In the genomic region with DNA sequence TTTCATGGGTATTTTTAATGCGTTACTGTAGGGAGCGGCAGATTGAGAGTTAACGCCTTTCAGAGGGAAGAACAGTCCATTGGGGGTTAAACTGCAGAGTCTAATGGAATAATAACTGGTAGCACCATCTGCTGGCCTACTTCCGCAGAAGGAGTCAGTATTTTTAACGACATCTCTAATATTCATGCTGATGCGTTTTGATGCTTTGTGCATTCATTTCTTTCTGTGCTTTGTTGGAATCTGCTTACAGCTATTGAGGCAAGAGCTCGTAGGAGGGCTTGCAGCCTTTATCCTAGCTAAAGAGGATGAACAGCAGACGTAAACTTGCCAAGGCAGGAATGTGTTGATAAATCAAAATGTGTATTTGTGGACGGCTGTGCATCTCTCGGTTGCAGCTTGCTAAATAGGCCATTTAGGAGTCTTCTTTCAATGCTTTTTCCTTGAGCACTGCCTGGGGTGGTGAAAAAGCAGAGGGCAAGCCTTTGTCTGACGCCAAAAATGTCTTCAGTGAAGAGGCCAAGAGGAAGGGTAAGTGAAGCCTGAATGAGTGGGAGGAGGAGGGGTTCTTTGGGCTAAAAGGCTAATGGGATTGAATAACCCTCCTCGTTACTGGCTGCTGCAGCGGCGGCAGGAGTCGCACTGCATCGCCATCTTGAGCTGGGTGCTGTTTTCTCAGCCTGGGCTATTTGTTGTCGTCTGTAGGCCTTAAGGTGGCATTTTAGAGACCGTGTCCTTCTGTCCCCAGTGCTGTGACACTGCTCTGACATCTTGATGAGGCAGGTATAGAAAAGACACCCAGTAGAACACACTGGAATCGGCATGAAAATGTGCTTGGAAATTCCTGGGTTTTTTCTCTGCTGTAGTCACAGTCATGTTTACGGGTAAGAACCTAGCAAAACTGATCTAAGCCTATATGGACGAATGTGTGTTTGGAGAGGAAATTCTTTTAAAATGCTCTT, we compare ENCODE assay signal across 8 mouse cellular contexts.
DNase-seq lines count a peak whose midpoint lies in the region; ATAC-seq and TF ChIP-seq lines count a peak whose summit lies in the region.

No protein-coding gene starts in this region.

- TF ChIP-seq RAD21 in CH12.LX (IDR thresholded peaks at IDR 0.05; ENCODE audit: low read depth, low read length), result peak; percentile 56

- no peaks in the 10 kb centered on the region for H3K27me3 ChIP-seq in CH12.LX (replicated peaks)
- no peaks in the 10 kb centered on the region for H3K27me3 ChIP-seq in forebrain, embryonic 10.5 days (ENCODE audit: poor library complexity, severe bottlenecking)
- no peaks in the 10 kb centered on the region for H3K27me3 ChIP-seq in heart, embryonic 15.5 days
- H3K27me3 ChIP-seq in liver, embryonic 14.5 days (ENCODE audit: control insufficient read depth, insufficient read depth, low read length), result no peaks in the 10 kb centered on the region
- H3K27me3 ChIP-seq in neural tube, embryonic 12.5 days (replicated peaks), result no peaks in the 10 kb centered on the region

- peak overlapping the region; percentile 68; the same call in 1 of the 2 replicates for H3K4me2 ChIP-seq in CH12.LX (ENCODE audit: insufficient read depth, low read depth, poor library complexity, severe bottlenecking)
- peak overlapping the region; percentile 76 for H3K4me2 ChIP-seq in heart, embryonic 15.5 days
- H3K4me2 ChIP-seq in liver, embryonic 14.5 days (ENCODE audit: low read depth), result peak overlapping the region; percentile 75
- H3K4me2 ChIP-seq in neural tube, embryonic 12.5 days (replicated peaks), result peak overlapping the region; percentile 61

- TF ChIP-seq EP300 in CH12.LX (IDR thresholded peaks at IDR 0.05; ENCODE audit: low read length), result peak; percentile 15; the same call in 1 of the 2 replicates
- TF ChIP-seq EP300 in liver, embryonic 14.5 days (IDR thresholded peaks at IDR 0.05; ENCODE audit: low read depth), result peak; percentile 15; the same call in 1 of the 2 replicates

- H3K4me3 ChIP-seq in CH12.LX (replicated peaks in 1 of 3; ENCODE audit: low read depth in 2 of 3, low read length in 2 of 3, poor library complexity in 1 of 3), result peak overlapping the region; percentile 50 to 69 (median 56)
- H3K4me3 ChIP-seq in forebrain, embryonic 10.5 days, result peak overlapping the region; percentile 59
- H3K4me3 ChIP-seq in heart, embryonic 15.5 days, result peak overlapping the region; percentile 59
- peak overlapping the region; percentile 56 to 75 for H3K4me3 ChIP-seq in liver, embryonic 14.5 days (ENCODE audit: insufficient read depth in 1 of 2, low read depth in 2 of 2, low read length in 2 of 2)
- peak overlapping the region; percentile 49 for H3K4me3 ChIP-seq in neural tube, embryonic 12.5 days

- TF ChIP-seq CTCF in CH12.LX (conservative IDR thresholded peaks at IDR 0.05 in 1 of 2, IDR thresholded peaks at IDR 0.05 in 1 of 2; ENCODE audit: low read depth in 2 of 2, low read length in 2 of 2), result peak in 1 of 2 experiments; percentile 79; a peak in 2 of 4 replicates
- TF ChIP-seq CTCF in liver, embryonic 14.5 days (IDR thresholded peaks at IDR 0.05; ENCODE audit: low read depth), result peak; percentile 53

- peaks cover 30% of the 10 kb centered on the region for H3K79me2 ChIP-seq in CH12.LX (replicated peaks; ENCODE audit: control insufficient read depth, extremely low read depth, insufficient read depth, poor library complexity, severe bottlenecking)

- peak; percentile 90 for ATAC-seq in heart, embryonic 15.5 days (replicated peaks; ENCODE audit: insufficient number of reproducible peaks, insufficient read depth, low FRiP score, low read depth)
- ATAC-seq in liver, embryonic 14.5 days (ENCODE audit: insufficient read depth), result peak; percentile 87
- ATAC-seq in neural tube, embryonic 12.5 days (ENCODE audit: low FRiP score, low read depth), result peak; percentile 96

- peaks cover 2 to 18% of the 10 kb centered on the region in 2 experiments; a peak in 3 of 4 replicates for H3K4me1 ChIP-seq in CH12.LX (ENCODE audit: control insufficient read depth in 1 of 2, insufficient read depth in 2 of 2)
- peaks cover 53% of the 10 kb centered on the region for H3K4me1 ChIP-seq in forebrain, embryonic 10.5 days
- H3K4me1 ChIP-seq in heart, embryonic 15.5 days (replicated peaks), result peaks cover 19% of the 10 kb centered on the region
- H3K4me1 ChIP-seq in liver, embryonic 14.5 days (replicated peaks; ENCODE audit: control insufficient read depth in 2 of 2, insufficient read depth in 2 of 2, low read length in 1 of 2), result 0 out of 4 replicates have a peak, but pooled peaks cover 4 to 6% of the 10 kb centered on the region in 2 experiments
- peaks cover 13% of the 10 kb centered on the region for H3K4me1 ChIP-seq in neural tube, embryonic 12.5 days

- in situ Hi-C loops in CH12.LX (cut with MboI; ENCODE audit: low pct_ligation_motif_present, low pct_unique_long_range_greater_than_20kb, low sequenced_read_pairs), result no loop called here

- WGBS in forebrain, embryonic 10.5 days, result 3% methylated on average over 21 of the region's 21 CpGs
- 1% methylated on average over 21 of the region's 21 CpGs for whole genome bisulfite sequencing in heart, embryonic 15.5 days
- WGBS in liver, embryonic 14.5 days (ENCODE audit: insufficient replicate concordance), result 5% methylated on average over 21 of the region's 21 CpGs
- WGBS in neural tube, embryonic 12.5 days, result under 1% methylated on average over 21 of the region's 21 CpGs

- peak overlapping the region; percentile 95 for H3K9ac ChIP-seq in CH12.LX (ENCODE audit: insufficient read depth, low read depth)
- peak overlapping the region; percentile 69 for H3K9ac ChIP-seq in heart, embryonic 15.5 days
- H3K9ac ChIP-seq in liver, embryonic 14.5 days (replicated peaks), result peak overlapping the region; percentile 75
- peak overlapping the region; percentile 59 for H3K9ac ChIP-seq in neural tube, embryonic 12.5 days

- H3K9me3 ChIP-seq in CH12.LX (replicated peaks; ENCODE audit: low read length), result no peaks in the 10 kb centered on the region
- H3K9me3 ChIP-seq in forebrain, embryonic 10.5 days, result no peaks in the 10 kb centered on the region
- H3K9me3 ChIP-seq in heart, embryonic 15.5 days (replicated peaks), result no peaks in the 10 kb centered on the region
- no peaks in the 10 kb centered on the region for H3K9me3 ChIP-seq in liver, embryonic 14.5 days (ENCODE audit: control insufficient read depth, low read length)
- H3K9me3 ChIP-seq in neural tube, embryonic 12.5 days, result no peaks in the 10 kb centered on the region

- peak; percentile 87 for DNase-seq in CH12.LX (ENCODE audit: extremely low read depth)
- DNase-seq in c-Kit-positive CD71-negative TER-119-negative erythroid progenitor cells, embryonic 14.5 days (ENCODE audit: low read depth), result peak; percentile 64
- peak; percentile 84 for DNase-seq in forebrain, embryonic 10.5 days (ENCODE audit: extremely low spot score, low spot score)
- DNase-seq in kidney, postnatal 25 days, result peak; percentile 67 to 86
- peak; percentile 54 to 64 (median 55) for DNase-seq in liver, embryonic 14.5 days (ENCODE audit: low read depth in 3 of 3, low spot score in 3 of 3)
- peak; percentile 87 for DNase-seq in telencephalon, adult 2 months (ENCODE audit: low read depth, low spot score)

- dilution Hi-C loops in CH12.LX (cut with MboI; ENCODE audit: extremely low pct_ligation_motif_present, extremely low pct_unique_long_range_greater_than_20kb, low sequenced_read_pairs), result no loop called here

- TF ChIP-seq POLR2A in CH12.LX (IDR thresholded peaks at IDR 0.05; ENCODE audit: low read depth, low read length), result peak; percentile 81

- H3K36me3 ChIP-seq in CH12.LX (replicated peaks in 1 of 2; ENCODE audit: control insufficient read depth in 1 of 2, insufficient read depth in 1 of 2, low read length in 1 of 2), result peaks cover 0 to 6% of the 10 kb centered on the region in 2 experiments
- peaks cover 14% of the 10 kb centered on the region for H3K36me3 ChIP-seq in forebrain, embryonic 10.5 days (replicated peaks)
- no peaks in the 10 kb centered on the region for H3K36me3 ChIP-seq in heart, embryonic 15.5 days
- H3K36me3 ChIP-seq in liver, embryonic 14.5 days (replicated peaks; ENCODE audit: control insufficient read depth, insufficient read depth, low read depth), result no peaks in the 10 kb centered on the region; the same call in 1 of the 2 replicates
- H3K36me3 ChIP-seq in neural tube, embryonic 12.5 days, result no peaks in the 10 kb centered on the region; the same call in 1 of the 2 replicates

- H3K27ac ChIP-seq in CH12.LX (ENCODE audit: insufficient read depth, low read depth), result peak overlapping the region; percentile 78
- H3K27ac ChIP-seq in forebrain, embryonic 10.5 days, result peak overlapping the region; percentile 96
- peak overlapping the region; percentile 96 for H3K27ac ChIP-seq in heart, embryonic 15.5 days
- H3K27ac ChIP-seq in liver, embryonic 14.5 days, result peak overlapping the region; percentile 84
- peak overlapping the region; percentile 96 for H3K27ac ChIP-seq in neural tube, embryonic 12.5 days

TF ChIP-seq in CH12.LX, 34 proteins besides CTCF, POLR2A, EP300 and RAD21 (continues in another document):
- no peak for TF ChIP-seq GABPA (IDR thresholded peaks at IDR 0.05; ENCODE audit: insufficient replicate concordance, low read depth, low read length)
- peak; percentile 67 for TF ChIP-seq SMC3 (IDR thresholded peaks at IDR 0.05; ENCODE audit: low read depth, low read length)
- TF ChIP-seq HCFC1 (IDR thresholded peaks at IDR 0.05; ENCODE audit: low read depth, low read length), result peak; percentile 69
- TF ChIP-seq TCF12 (IDR thresholded peaks at IDR 0.05; ENCODE audit: low read depth, low read length), result peak; percentile 78
- no peak for TF ChIP-seq UBTF (IDR thresholded peaks at IDR 0.05; ENCODE audit: low read depth, low read length)
- TF ChIP-seq KAT2A (IDR thresholded peaks at IDR 0.05; ENCODE audit: insufficient replicate concordance, low read length), result no peak
- TF ChIP-seq USF2 (conservative IDR thresholded peaks at IDR 0.05; ENCODE audit: low read depth, low read length), result no peak
- TF ChIP-seq RCOR1 (conservative IDR thresholded peaks at IDR 0.05; ENCODE audit: low read depth, low read length), result no peak
- peak; percentile 43 for TF ChIP-seq MEF2A (IDR thresholded peaks at IDR 0.05; ENCODE audit: borderline replicate concordance, low read depth, low read length)
- TF ChIP-seq ZNF384 (IDR thresholded peaks at IDR 0.05; ENCODE audit: low read depth, low read length), result peak; percentile 15; the same call in 1 of the 2 replicates
- TF ChIP-seq POLR2AphosphoS2 (IDR thresholded peaks at IDR 0.05; ENCODE audit: low read depth, low read length), result no peak; the same call in 1 of the 2 replicates
- no peak for TF ChIP-seq MXI1 (IDR thresholded peaks at IDR 0.05; ENCODE audit: low read depth, low read length)
- peak; percentile 50; the same call in 1 of the 2 replicates for TF ChIP-seq MAFK (IDR thresholded peaks at IDR 0.05; ENCODE audit: insufficient replicate concordance, low read length)
- no peak for TF ChIP-seq USF1 (IDR thresholded peaks at IDR 0.05; ENCODE audit: low read depth, low read length)
- no peak for TF ChIP-seq E2F4 (IDR thresholded peaks at IDR 0.05; ENCODE audit: insufficient replicate concordance, low read depth, low read length)
- TF ChIP-seq ZKSCAN1 (IDR thresholded peaks at IDR 0.05; ENCODE audit: borderline replicate concordance, low read depth, low read length), result no peak
- no peak for TF ChIP-seq ZC3H11A (IDR thresholded peaks at IDR 0.05; ENCODE audit: low read depth, low read length)

Comparison
In these comparisons a context has a peak if more than half of its experiments do, and no peak if none do; other contexts are left out.
1. Peak in every context shown above with its lines: DNase-seq, ATAC-seq, H3K4me3 ChIP-seq and H3K27ac ChIP-seq.